Mouse (Mus musculus) left cerebral cortex, postnatal 4 days (tissue): ENCODE measurements at regions not wholly inside any gene's neighbourhood (a gene's known extent, or its start where the extent isn't known, plus 50 kb on each side); places are given as distances from the start of the nearest gene placed in this dataset.
"Not testable (repeated sequence)": the region's sequence is repeated elsewhere in the genome, so short reads cannot be mapped to it uniquely, and the experiment has no call there.

ENCODE experiments used
- DNase-seq: peaks from one replicate; pipeline ENCODE4 v3.0.0-alpha.2; 2022
- intact Hi-C: fragments of 180-260 bp; cut with DNase I; formaldehyde crosslinking; loops from one replicate; pipeline ENCODE4 v1.15.1; 2025

GRCm38 (mm10) chr10:117454171-117454500 lies 74.3 kb upstream of the Cpsf6 start:
- DNase-seq: no peak
- intact Hi-C loops: loop anchor here (2.0 kb wide), 1 partner anchor 223 kb away; no protein-coding TSS in a partner anchor

GRCm38 (mm10) chr10:117453406-117454170 lies 73.8 kb upstream of the Cpsf6 start:
- DNase-seq: no peak
- intact Hi-C loops: loop anchor here (2.0 kb wide), 1 partner anchor 223 kb away; no protein-coding TSS in a partner anchor

GRCm38 (mm10) chr10:117452190-117452950 lies 72.6 kb upstream of the Cpsf6 start:
- no peak for DNase-seq

GRCm38 (mm10) chr10:117451396-117452185 lies 71.8 kb upstream of the Cpsf6 start:
- DNase-seq: no peak
- intact Hi-C loops: no loop called here

More at GRCm38 (mm10) chr10:117452190-117452950, 72.6 kb upstream of the Cpsf6 start:
- intact Hi-C loops: no loop called here

GRCm38 (mm10) chr10:117450631-117451030 lies 70.8 kb upstream of the Cpsf6 start:
- DNase-seq: no peak
- intact Hi-C loops: no loop called here

GRCm38 (mm10) chr10:117450240-117450569 lies 70.4 kb upstream of the Cpsf6 start:
- DNase-seq: no peak
- intact Hi-C loops: no loop called here

GRCm38 (mm10) chr10:117449416-117450239 lies 69.8 kb upstream of the Cpsf6 start:
- DNase-seq: no peak
- intact Hi-C loops: no loop called here

- intact Hi-C loops, DNase-seq: not testable (repeated sequence)
Observed at GRCm38 (mm10) chr10:117448783-117449182, 69.0 kb upstream of the Cpsf6 start.

- DNase-seq: no peak
- intact Hi-C loops: no loop called here
Observed at GRCm38 (mm10) chr10:117447626-117448025, 67.8 kb upstream of the Cpsf6 start.

GRCm38 (mm10) chr10:117447206-117447605 lies 67.4 kb upstream of the Cpsf6 start:
- DNase-seq: no peak
- intact Hi-C loops: no loop called here

GRCm38 (mm10) chr10:117446776-117447175 lies 67.0 kb upstream of the Cpsf6 start:
- intact Hi-C loops: no loop called here
- DNase-seq: no peak

GRCm38 (mm10) chr10:117445801-117446490 lies 66.1 kb upstream of the Cpsf6 start:
- DNase-seq: no peak
- intact Hi-C loops: no loop called here

- intact Hi-C loops: no loop called here
- DNase-seq: no peak
Observed at GRCm38 (mm10) chr10:117445181-117445790, 65.5 kb upstream of the Cpsf6 start.

GRCm38 (mm10) chr10:117444761-117445160 lies 64.9 kb upstream of the Cpsf6 start:
- no peak for DNase-seq
- intact Hi-C loops: no loop called here

GRCm38 (mm10) chr10:117443426-117444350 lies 63.9 kb upstream of the Cpsf6 start:
- intact Hi-C loops: no loop called here
- DNase-seq: no peak

GRCm38 (mm10) chr10:117441979-117442803 lies 62.4 kb upstream of the Cpsf6 start:
- intact Hi-C loops: no loop called here
- no peak for DNase-seq

- no peak for DNase-seq
- intact Hi-C loops: no loop called here
Observed at GRCm38 (mm10) chr10:117441121-117441978, 61.5 kb upstream of the Cpsf6 start.
